Comparison of ENCODE assay signal across 9 mouse cellular contexts in the genomic region with DNA sequence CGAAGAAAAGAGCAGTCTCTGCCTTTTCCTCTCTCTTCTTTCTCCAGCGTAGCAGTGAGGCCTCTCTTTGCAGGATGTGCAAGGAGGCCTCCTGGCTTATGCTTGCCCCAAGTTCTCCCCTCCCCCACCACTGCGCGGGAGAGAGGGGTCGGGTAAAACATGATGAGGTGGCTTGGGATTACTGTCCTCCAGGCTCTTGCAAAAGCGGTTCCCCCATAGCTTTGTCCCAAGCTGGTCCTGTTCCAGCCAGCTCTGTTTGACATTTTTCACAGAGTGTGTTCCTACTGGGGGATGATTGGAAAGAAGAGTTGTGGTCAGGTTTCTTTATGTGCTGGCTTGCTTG.
DNase-seq lines count a peak whose midpoint lies in the region; ATAC-seq and TF ChIP-seq lines count a peak whose summit lies in the region.
"Had no signal": no experiment of that assay in that cellular context is flagged by ENCODE, and none has a peak within 500 bp of the region (broad histone marks: within the 10 kb centered on the region; RNA-seq: fewer than 3 reads in every experiment).

No protein-coding gene starts in this region.

- H3K36me3 ChIP-seq in heart, embryonic 10.5 days = peaks cover 10% of the 10 kb centered on the region; the same call in 1 of the 2 replicates
- H3K36me3 ChIP-seq in ES-E14 (ENCODE audit: control insufficient read depth, insufficient read depth, low read length, poor library complexity, severe bottlenecking) = no peaks in the 10 kb centered on the region
- no peaks in the 10 kb centered on the region; the same call in 1 of the 2 replicates for H3K36me3 ChIP-seq in hindbrain, embryonic 10.5 days
- no peaks in the 10 kb centered on the region for H3K36me3 ChIP-seq in midbrain, embryonic 11.5 days (ENCODE audit: control insufficient read depth, insufficient read depth, low read length)

- WGBS in heart, embryonic 10.5 days = 43% methylated on average over 6 of the region's 6 CpGs
- WGBS in hindbrain, embryonic 10.5 days = 37% methylated on average over 6 of the region's 6 CpGs
- WGBS in midbrain, embryonic 11.5 days = 34% methylated on average over 6 of the region's 6 CpGs

- peaks cover 9% of the 10 kb centered on the region for H3K4me1 ChIP-seq in heart, embryonic 10.5 days
- peaks cover 0 to 2% of the 10 kb centered on the region in 2 experiments; a peak in 1 of 4 replicates for H3K4me1 ChIP-seq in ES-E14 (ENCODE audit: control insufficient read depth in 2 of 2, insufficient read depth in 2 of 2, low read length in 2 of 2, poor library complexity in 1 of 2)
- peaks cover 27% of the 10 kb centered on the region for H3K4me1 ChIP-seq in hindbrain, embryonic 10.5 days (replicated peaks)
- peaks cover 6% of the 10 kb centered on the region; the same call in 1 of the 2 replicates for H3K4me1 ChIP-seq in midbrain, embryonic 11.5 days (ENCODE audit: control insufficient read depth, insufficient read depth, low read length)

- in situ Hi-C loops in ES-E14 (cut with MboI; ENCODE audit: low sequenced_read_pairs in 2 of 2, unreplicated experiment in 2 of 2) = no loop called here

- H3K27me3 ChIP-seq in heart, embryonic 10.5 days (ENCODE audit: insufficient read depth, poor library complexity, severe bottlenecking) = no peaks in the 10 kb centered on the region
- H3K27me3 ChIP-seq in hindbrain, embryonic 10.5 days (ENCODE audit: insufficient read depth, poor library complexity, severe bottlenecking) = no peaks in the 10 kb centered on the region
- no peaks in the 10 kb centered on the region for H3K27me3 ChIP-seq in midbrain, embryonic 11.5 days (ENCODE audit: control insufficient read depth, insufficient read depth, low read length)
- H3K27me3 ChIP-seq: heart, embryonic 13.5 days had no signal

- H3K9me3 ChIP-seq in heart, embryonic 10.5 days = peaks cover 19% of the 10 kb centered on the region
- H3K9me3 ChIP-seq in ES-E14 (ENCODE audit: control insufficient read depth, insufficient read depth, low read depth, low read length) = no peaks in the 10 kb centered on the region
- H3K9me3 ChIP-seq in hindbrain, embryonic 10.5 days = peaks cover 20% of the 10 kb centered on the region
- no peaks in the 10 kb centered on the region for H3K9me3 ChIP-seq in midbrain, embryonic 11.5 days (ENCODE audit: control insufficient read depth, low read length)

- peak; percentile 80 for ATAC-seq in midbrain, embryonic 11.5 days (ENCODE audit: low FRiP score)

- no peak for TF ChIP-seq CTCF in left cerebral cortex, adult 2 months (IDR thresholded peaks at IDR 0.05)

- no peak overlapping the region for H3K4me3 ChIP-seq in heart, embryonic 10.5 days
- peak overlapping the region; percentile 26 to 39; a peak in 3 of 4 replicates for H3K4me3 ChIP-seq in ES-E14 (ENCODE audit: insufficient read depth in 1 of 2, low read depth in 1 of 2, low read length in 2 of 2, poor library complexity in 1 of 2, severe bottlenecking in 1 of 2)
- H3K4me3 ChIP-seq in hindbrain, embryonic 10.5 days = 0 out of 2 replicates have a peak overlapping the region, but pooled peaks have one; percentile 23
- H3K4me3 ChIP-seq in midbrain, embryonic 11.5 days (ENCODE audit: low read depth, low read length) = no peak overlapping the region
- no peak overlapping the region for H3K4me3 ChIP-seq in left cerebral cortex, adult 2 months
- H3K4me3 ChIP-seq: heart, embryonic 13.5 days had no signal

- no peak for DNase-seq in heart, embryonic 10.5 days (ENCODE audit: low spot score)
- DNase-seq in heart, adult 11 months = no peak
- DNase-seq in ES-E14 (ENCODE audit: low read depth, low spot score) = no peak
- DNase-seq in hindbrain, embryonic 10.5 days (ENCODE audit: low spot score) = no peak
- DNase-seq in midbrain, embryonic 11.5 days (ENCODE audit: low spot score, missing footprints) = peak; percentile 91
- no peak for DNase-seq in spleen, adult 12 weeks (ENCODE audit: low spot score)
- DNase-seq in embryo, embryonic 10.5 days (ENCODE audit: low spot score) = no peak
- no peak for DNase-seq in left cerebral cortex, adult 2 months (ENCODE audit: extremely low spot score in 1 of 2, low spot score in 2 of 2)

- intact Hi-C loops in left cerebral cortex, adult 2 months (cut with DNase I) = loop anchor here (2.0 to 10.0 kb wide), 2 partner anchors 92 to 386 kb away; no protein-coding TSS in a partner anchor

- peak overlapping the region; percentile 67 for H3K27ac ChIP-seq in heart, embryonic 10.5 days
- no peak overlapping the region for H3K27ac ChIP-seq in ES-E14 (ENCODE audit: insufficient read depth, low read depth, low read length, poor library complexity, severe bottlenecking)
- peak overlapping the region; percentile 86 for H3K27ac ChIP-seq in hindbrain, embryonic 10.5 days
- peak overlapping the region; percentile 73 for H3K27ac ChIP-seq in midbrain, embryonic 11.5 days (ENCODE audit: low read depth, low read length)
- no peak overlapping the region for H3K27ac ChIP-seq in left cerebral cortex, adult 2 months
- H3K27ac ChIP-seq: heart, embryonic 13.5 days had no signal

- peak overlapping the region; percentile 16; the same call in 1 of the 2 replicates for H3K9ac ChIP-seq in ES-E14 (ENCODE audit: insufficient read depth, low read depth, low read length, poor library complexity, severe bottlenecking)
- H3K9ac ChIP-seq in midbrain, embryonic 11.5 days (ENCODE audit: low read length) = peak overlapping the region; percentile 40; the same call in 1 of the 2 replicates
- H3K9ac ChIP-seq: heart, embryonic 13.5 days had no signal

- H3K4me2 ChIP-seq in midbrain, embryonic 11.5 days = peak overlapping the region; percentile 26; the same call in 1 of the 2 replicates
- H3K4me2 ChIP-seq: heart, embryonic 13.5 days had no signal

TF ChIP-seq in ES-E14, 5 proteins besides CTCF, POLR2A, EP300 and RAD21:
- no peak for TF ChIP-seq CHD2 (IDR thresholded peaks at IDR 0.05; ENCODE audit: low read depth, low read length)
- no peak for TF ChIP-seq ZNF384 (IDR thresholded peaks at IDR 0.05; ENCODE audit: low read depth, low read length)
- TF ChIP-seq ZC3H11A (IDR thresholded peaks at IDR 0.05; ENCODE audit: borderline replicate concordance, low read depth, low read length) = no peak
- no peak for TF ChIP-seq HCFC1 (IDR thresholded peaks at IDR 0.05; ENCODE audit: borderline replicate concordance, insufficient read depth, low read length)
- no peak for TF ChIP-seq MAFK (IDR thresholded peaks at IDR 0.05; ENCODE audit: insufficient read depth, low read depth, low read length)

Comparison
In these comparisons a context has a peak if more than half of its experiments do, and no peak if none do; other contexts are left out.
1. H3K27ac ChIP-seq: peak in heart, embryonic 10.5 days (single experiment), hindbrain, embryonic 10.5 days (single experiment) and midbrain, embryonic 11.5 days (single experiment); none in ES-E14 (single experiment) and left cerebral cortex, adult 2 months (single experiment).
2. H3K4me3 ChIP-seq: peak in ES-E14 (2 of 2) and hindbrain, embryonic 10.5 days (single experiment); none in heart, embryonic 10.5 days (single experiment), midbrain, embryonic 11.5 days (single experiment) and left cerebral cortex, adult 2 months (single experiment).